Mouse (Mus musculus): Measurements from ENCODE around the gene Kcnip4. TPM values are rescaled to one million over a fixed set of nuclear protein-coding genes. Genes with fewer than 3 reads are reported as not detected.

The Kcnip4 gene
- polyA plus RNA-seq, 1 experiment, result not detected

DNA sequence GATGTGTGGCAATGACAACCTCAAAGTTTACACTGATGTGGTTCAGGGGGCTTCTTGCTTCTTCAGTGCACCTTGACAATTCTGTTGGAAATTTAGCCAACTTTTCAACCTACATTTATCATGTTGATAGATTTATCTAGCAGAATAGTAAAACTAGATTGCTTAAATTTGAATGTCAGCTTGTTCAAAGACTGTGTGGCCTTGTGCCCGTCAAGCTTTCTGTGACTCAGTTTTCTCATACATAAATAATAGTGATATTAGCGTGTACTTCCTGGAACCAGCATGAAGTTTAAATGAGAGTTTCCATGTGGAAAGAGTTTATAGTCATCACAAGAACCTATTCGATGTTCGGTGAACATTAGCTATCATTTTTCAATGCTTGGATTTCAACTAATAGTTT lies 1112.4 kb downstream of the Kcnip4 start:
- DNase-seq, result no peak
- H3K4me3 ChIP-seq (ENCODE audit: control insufficient read depth, insufficient read depth, low read length), result no peak overlapping the region
- no peaks in the 10 kb centered on the region for H3K27me3 ChIP-seq (ENCODE audit: control insufficient read depth, insufficient read depth, low read length)
- H3K36me3 ChIP-seq (ENCODE audit: control insufficient read depth, insufficient read depth, low read length), result no peaks in the 10 kb centered on the region
- no peak for TF ChIP-seq POLR2A (IDR thresholded peaks at IDR 0.05; ENCODE audit: control insufficient read depth, extremely low read depth, insufficient read depth, low read length, poor library complexity)
- no peak for TF ChIP-seq CTCF (IDR thresholded peaks at IDR 0.05; ENCODE audit: borderline replicate concordance, control insufficient read depth, extremely low read depth, insufficient read depth, low read length, poor library complexity)
- no peaks in the 10 kb centered on the region for H3K4me1 ChIP-seq (replicated peaks; ENCODE audit: control insufficient read depth, insufficient read depth, low read length)
- 98% methylated on average over 4 of the region's 4 CpGs for WGBS
- no peak overlapping the region for H3K27ac ChIP-seq (ENCODE audit: control insufficient read depth, insufficient read depth, low read length)

- Histone ChIP-seq H3K4me3 (ENCODE audit: control insufficient read depth, insufficient read depth, low read length) (no peak overlapping the region), H3K27me3 (ENCODE audit: control insufficient read depth, insufficient read depth, low read length) (no peaks in the 10 kb centered on the region), H3K4me1 (replicated peaks; ENCODE audit: control insufficient read depth, insufficient read depth, low read length) (no peaks in the 10 kb centered on the region), H3K27ac (ENCODE audit: control insufficient read depth, insufficient read depth, low read length) (no peak overlapping the region), H3K36me3 (ENCODE audit: control insufficient read depth, insufficient read depth, low read length) (no peaks in the 10 kb centered on the region)
- WGBS, result 95% methylated on average over 4 of the region's 4 CpGs
- no peak for DNase-seq
- TF ChIP-seq CTCF (IDR thresholded peaks at IDR 0.05; ENCODE audit: borderline replicate concordance, control insufficient read depth, extremely low read depth, insufficient read depth, low read length, poor library complexity), result no peak
- no peak for TF ChIP-seq POLR2A (IDR thresholded peaks at IDR 0.05; ENCODE audit: control insufficient read depth, extremely low read depth, insufficient read depth, low read length, poor library complexity)
Observed at GRCm38 (mm10) chr5:48411462-48411861, 1113.2 kb downstream of the Kcnip4 start.

GRCm38 (mm10) chr5:48410348-48410747 lies 1114.4 kb downstream of the Kcnip4 start:
- DNase-seq, result no peak
- Histone ChIP-seq H3K4me3 (ENCODE audit: control insufficient read depth, insufficient read depth, low read length) (no peak overlapping the region), H3K4me1 (replicated peaks; ENCODE audit: control insufficient read depth, insufficient read depth, low read length) (no peaks in the 10 kb centered on the region), H3K27me3 (ENCODE audit: control insufficient read depth, insufficient read depth, low read length) (no peaks in the 10 kb centered on the region), H3K27ac (ENCODE audit: control insufficient read depth, insufficient read depth, low read length) (no peak overlapping the region), H3K36me3 (ENCODE audit: control insufficient read depth, insufficient read depth, low read length) (no peaks in the 10 kb centered on the region)
- TF ChIP-seq POLR2A (IDR thresholded peaks at IDR 0.05; ENCODE audit: control insufficient read depth, extremely low read depth, insufficient read depth, low read length, poor library complexity) (no peak), CTCF (IDR thresholded peaks at IDR 0.05; ENCODE audit: borderline replicate concordance, control insufficient read depth, extremely low read depth, insufficient read depth, low read length, poor library complexity) (no peak)
- WGBS, result 91% methylated on average over 5 of the region's 5 CpGs

GRCm38 (mm10) chr5:48408276-48408675 lies 1116.4 kb downstream of the Kcnip4 start:
- Histone ChIP-seq H3K27ac (ENCODE audit: control insufficient read depth, insufficient read depth, low read length) (no peak overlapping the region), H3K4me3 (ENCODE audit: control insufficient read depth, insufficient read depth, low read length) (no peak overlapping the region), H3K27me3 (ENCODE audit: control insufficient read depth, insufficient read depth, low read length) (no peaks in the 10 kb centered on the region), H3K36me3 (ENCODE audit: control insufficient read depth, insufficient read depth, low read length) (no peaks in the 10 kb centered on the region), H3K4me1 (replicated peaks; ENCODE audit: control insufficient read depth, insufficient read depth, low read length) (no peaks in the 10 kb centered on the region)
- TF ChIP-seq POLR2A (IDR thresholded peaks at IDR 0.05; ENCODE audit: control insufficient read depth, extremely low read depth, insufficient read depth, low read length, poor library complexity) (no peak), CTCF (IDR thresholded peaks at IDR 0.05; ENCODE audit: borderline replicate concordance, control insufficient read depth, extremely low read depth, insufficient read depth, low read length, poor library complexity) (no peak)
- DNase-seq, result no peak
- WGBS, result 84% methylated on average over 4 of the region's 4 CpGs

GRCm38 (mm10) chr5:48402497-48402896 lies 1122.2 kb downstream of the Kcnip4 start:
- Histone ChIP-seq H3K36me3 (ENCODE audit: control insufficient read depth, insufficient read depth, low read length) (no peaks in the 10 kb centered on the region), H3K4me1 (replicated peaks; ENCODE audit: control insufficient read depth, insufficient read depth, low read length) (no peaks in the 10 kb centered on the region), H3K27me3 (ENCODE audit: control insufficient read depth, insufficient read depth, low read length) (no peaks in the 10 kb centered on the region), H3K4me3 (ENCODE audit: control insufficient read depth, insufficient read depth, low read length) (no peak overlapping the region), H3K27ac (ENCODE audit: control insufficient read depth, insufficient read depth, low read length) (no peak overlapping the region)
- TF ChIP-seq CTCF (IDR thresholded peaks at IDR 0.05; ENCODE audit: borderline replicate concordance, control insufficient read depth, extremely low read depth, insufficient read depth, low read length, poor library complexity) (no peak), POLR2A (IDR thresholded peaks at IDR 0.05; ENCODE audit: control insufficient read depth, extremely low read depth, insufficient read depth, low read length, poor library complexity) (no peak)
- DNase-seq, result no peak
- WGBS, result 80% methylated on average over 3 of the region's 3 CpGs

DNA sequence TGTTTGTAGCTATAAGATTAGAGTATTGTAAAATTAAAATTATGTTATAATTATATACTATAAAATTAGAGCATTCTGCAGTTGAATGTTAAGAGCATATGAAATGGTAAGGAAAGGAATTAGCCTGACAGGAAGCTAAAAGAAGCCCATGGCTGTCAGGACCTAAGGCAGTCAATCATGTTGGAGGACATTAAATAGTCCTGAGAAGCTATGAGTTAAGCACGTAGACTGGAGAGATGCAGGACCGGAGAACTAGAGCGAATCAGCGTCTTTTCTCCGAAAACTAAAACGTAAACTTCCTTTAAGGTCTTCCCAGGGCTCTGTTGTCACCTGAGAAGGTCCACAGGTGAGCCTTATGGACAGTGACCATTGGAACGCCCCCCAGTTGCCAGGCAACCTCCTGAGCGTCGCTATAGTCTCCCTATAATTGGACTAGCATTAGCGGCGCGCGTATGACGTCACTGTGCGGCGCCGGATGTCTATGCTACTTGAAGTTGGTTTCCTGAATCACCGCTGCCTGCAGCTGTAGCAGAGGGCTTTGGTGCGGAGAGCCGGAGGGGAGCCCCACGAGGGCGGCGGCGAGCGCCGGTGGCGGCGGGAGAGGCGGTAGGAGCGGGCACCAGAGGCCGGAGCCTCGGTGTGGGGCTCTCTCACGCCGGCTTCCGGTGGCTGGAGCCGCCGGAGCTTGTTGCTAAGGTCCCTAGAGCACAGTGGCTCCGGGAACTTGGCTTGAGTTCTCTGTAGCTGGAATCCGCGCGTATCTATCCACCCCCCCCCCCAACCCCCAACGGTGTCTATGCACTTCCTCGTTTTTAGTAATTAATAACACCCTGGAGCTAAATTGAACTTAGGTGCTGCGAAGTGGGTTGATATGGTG lies 1152.6 kb downstream of the Kcnip4 start:
- TF ChIP-seq POLR2A (IDR thresholded peaks at IDR 0.05; ENCODE audit: control insufficient read depth, extremely low read depth, insufficient read depth, low read length, poor library complexity) (peak; percentile 45), CTCF (IDR thresholded peaks at IDR 0.05; ENCODE audit: borderline replicate concordance, control insufficient read depth, extremely low read depth, insufficient read depth, low read length, poor library complexity) (no peak)
- 1% methylated on average over 44 of the region's 44 CpGs for WGBS
- Histone ChIP-seq H3K27ac (ENCODE audit: control insufficient read depth, insufficient read depth, low read length) (no peak overlapping the region), H3K36me3 (ENCODE audit: control insufficient read depth, insufficient read depth, low read length) (peaks cover 5% of the 10 kb centered on the region), H3K4me3 (ENCODE audit: control insufficient read depth, insufficient read depth, low read length) (peak overlapping the region; percentile 98), H3K4me1 (replicated peaks; ENCODE audit: control insufficient read depth, insufficient read depth, low read length) (no peaks in the 10 kb centered on the region), H3K27me3 (ENCODE audit: control insufficient read depth, insufficient read depth, low read length) (no peaks in the 10 kb centered on the region)
- peak; percentile 91 for DNase-seq

Measured in thymus, adult 2 months (tissue).